Mouse (Mus musculus): ENCODE data around the gene Pml. TPM values are rescaled to one million over a fixed set of nuclear protein-coding genes. Genes with fewer than 3 reads are reported as not detected.

Pml gene
- 7.5 TPM for polyA plus RNA-seq (2015; fragmentation: Illumina TruSeq; extraction: RNeasy Lipid Tissue Mini Kit (QIAGEN cat#74804); ENCODE audit: insufficient read depth, low read depth, low replicate concordance)

DNA sequence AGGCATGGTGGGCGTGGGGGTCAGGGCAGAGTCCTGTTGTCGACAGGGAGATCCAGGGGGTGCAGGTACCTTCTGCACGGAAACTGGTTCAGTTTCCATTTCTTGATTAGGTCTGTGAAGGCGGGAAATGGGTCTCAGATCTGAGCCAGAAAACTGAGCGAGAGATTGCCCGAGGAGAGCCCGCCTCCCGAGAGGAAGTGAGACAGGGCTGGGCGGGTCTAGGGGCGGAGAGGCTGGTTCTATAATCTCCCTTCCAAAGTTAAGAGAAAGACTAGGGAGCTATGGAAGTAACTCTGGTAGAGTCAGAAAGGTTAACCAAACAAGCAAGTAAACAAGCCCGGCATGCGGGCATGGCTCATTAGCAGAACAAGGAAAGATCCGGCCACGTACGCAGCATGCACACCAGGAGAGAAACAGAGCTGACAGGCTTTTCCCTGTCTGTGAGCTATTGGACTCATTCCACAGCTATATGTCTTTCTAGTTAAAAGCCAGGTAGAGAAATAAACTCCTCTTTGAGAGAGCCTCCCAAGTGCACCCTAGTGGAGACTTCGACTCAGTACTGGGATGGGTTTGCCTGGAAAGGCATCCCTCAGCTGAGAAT is at the start of gene Pml:
Gene Pml (minus strand): TSS at position 195 of the 601 bp plus-strand sequence.

DNA sequence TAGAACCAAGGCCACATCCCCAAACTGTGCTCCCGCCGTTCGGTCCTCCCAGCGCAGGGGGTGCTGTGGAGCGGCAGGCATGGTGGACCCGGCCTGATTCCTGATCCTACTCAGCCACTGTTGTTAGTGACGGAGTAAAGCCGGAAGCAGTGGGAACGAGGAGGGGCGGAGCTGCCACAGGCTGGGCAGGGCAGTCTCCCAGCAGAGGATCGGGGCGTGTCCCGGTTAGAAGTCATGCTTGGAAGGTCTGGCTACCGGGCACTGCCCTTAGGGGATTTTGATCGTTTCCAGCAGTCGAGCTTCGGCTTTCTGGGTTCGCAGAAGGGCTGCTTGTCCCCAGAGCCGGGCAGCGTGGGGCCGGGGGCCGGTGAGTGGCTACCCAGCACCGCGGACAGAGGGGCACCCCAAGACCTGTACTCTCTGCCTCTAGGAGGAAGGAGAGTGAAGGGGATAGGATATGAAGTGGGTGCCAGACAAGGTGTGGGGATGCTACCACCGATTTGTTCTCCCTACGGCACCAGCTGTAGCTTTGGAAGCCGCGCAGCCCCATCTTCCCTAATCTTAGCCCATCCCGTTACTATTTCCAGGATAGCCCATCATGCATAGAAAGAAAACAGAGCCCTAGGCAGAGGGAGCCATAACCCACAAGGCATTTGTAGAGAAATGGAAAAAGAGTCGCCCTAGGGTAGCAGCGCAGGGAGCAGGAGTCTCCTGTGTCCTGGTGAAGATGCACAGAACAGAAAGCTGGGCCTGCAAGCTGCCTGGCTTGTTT is 3.6 kb upstream of the Pml start, which contains the start of gene Stoml1:
Gene Stoml1 (plus strand): TSS at position 132 of the 772 bp plus-strand sequence.

GRCm38 (mm10) chr9:58203516-58204447 is 45.8 kb downstream of the Pml start, which contains the start of the genes Islr and Islr2:
TSS of gene Islr (minus strand) at chr9:58204306.
TSS of gene Islr2 (minus strand) at chr9:58204319.

Other genes with a start within 250 kb of the Pml start
- 1.8 TPM for gene Cyp11a1, start 243.4 kb downstream of the Pml start, polyA plus RNA-seq (2015; fragmentation: Illumina TruSeq; extraction: RNeasy Lipid Tissue Mini Kit (QIAGEN cat#74804); ENCODE audit: insufficient read depth, low read depth, low replicate concordance)
- 0.61 TPM for gene Stra6, start 186.0 kb downstream of the Pml start, polyA plus RNA-seq (2015; fragmentation: Illumina TruSeq; extraction: RNeasy Lipid Tissue Mini Kit (QIAGEN cat#74804); ENCODE audit: insufficient read depth, low read depth, low replicate concordance)
- gene Ccdc33, start 131.0 kb downstream of the Pml start, polyA plus RNA-seq (2015; fragmentation: Illumina TruSeq; extraction: RNeasy Lipid Tissue Mini Kit (QIAGEN cat#74804); ENCODE audit: insufficient read depth, low read depth, low replicate concordance), result not detected
- gene Islr, start 45.5 kb downstream of the Pml start, polyA plus RNA-seq (2015; fragmentation: Illumina TruSeq; extraction: RNeasy Lipid Tissue Mini Kit (QIAGEN cat#74804); ENCODE audit: insufficient read depth, low read depth, low replicate concordance), result 21.2 TPM
- gene Islr2, start 45.5 kb downstream of the Pml start, polyA plus RNA-seq (2015; fragmentation: Illumina TruSeq; extraction: RNeasy Lipid Tissue Mini Kit (QIAGEN cat#74804); ENCODE audit: insufficient read depth, low read depth, low replicate concordance), result 0.65 TPM
- 6.6 TPM for gene Stoml1, start 3.4 kb upstream of the Pml start, polyA plus RNA-seq (2015; fragmentation: Illumina TruSeq; extraction: RNeasy Lipid Tissue Mini Kit (QIAGEN cat#74804); ENCODE audit: insufficient read depth, low read depth, low replicate concordance)
- gene Loxl1, start 63.4 kb upstream of the Pml start, polyA plus RNA-seq (2015; fragmentation: Illumina TruSeq; extraction: RNeasy Lipid Tissue Mini Kit (QIAGEN cat#74804); ENCODE audit: insufficient read depth, low read depth, low replicate concordance), result 15.7 TPM
- not detected for gene Tbc1d21, start 120.7 kb upstream of the Pml start, polyA plus RNA-seq (2015; fragmentation: Illumina TruSeq; extraction: RNeasy Lipid Tissue Mini Kit (QIAGEN cat#74804); ENCODE audit: insufficient read depth, low read depth, low replicate concordance)
- gene Insyn1, start 238.8 kb upstream of the Pml start, polyA plus RNA-seq (2015; fragmentation: Illumina TruSeq; extraction: RNeasy Lipid Tissue Mini Kit (QIAGEN cat#74804); ENCODE audit: insufficient read depth, low read depth, low replicate concordance), result 1.6 TPM